Mouse (Mus musculus) forebrain, embryonic 11.5 days (tissue): ENCODE results near the gene Slc39a13. TPM values are rescaled to one million over a fixed set of nuclear protein-coding genes. Genes with fewer than 3 reads are reported as not detected.
"Not testable (repeated sequence)": the region's sequence is repeated elsewhere in the genome, so short reads cannot be mapped to it uniquely, and the experiment has no call there.

Experiments used
- ATAC-seq: fragments of 200-750 bp; cut with Nextera tagmentation; replicated peaks from 2 replicates; pipeline ENCODE4 v1.8.0; 2017; ENCODE audit warnings: moderate TSS enrichment; ENCODE audit not compliant: low FRiP score
- DNase-seq: peaks from one replicate; pipeline ENCODE4 v3.0.0-alpha.2; 2017; ENCODE audit warnings: low spot score
- H3K27ac ChIP-seq: fragments of 300-500 bp; sonication (generic); 2 replicates; pipeline ENCODE4 v1.5.1; 2014; ENCODE audit warnings: low read depth, low read length
- H3K27me3 ChIP-seq: fragments of 300-500 bp; sonication (generic); 2 replicates; pipeline ENCODE4 v1.6.1; 2014; ENCODE audit warnings: mild to moderate bottlenecking, low read length, mixed read lengths; ENCODE audit not compliant: control insufficient read depth, insufficient read depth
- H3K36me3 ChIP-seq: fragments of 300-500 bp; sonication (generic); 2 replicates; pipeline ENCODE4 v1.6.1; 2014; ENCODE audit warnings: mild to moderate bottlenecking, low read length, moderate library complexity, mixed read lengths; ENCODE audit not compliant: control insufficient read depth, insufficient read depth
- H3K4me1 ChIP-seq: fragments of 300-500 bp; sonication (generic); replicated peaks from 2 replicates; pipeline ENCODE4 v1.6.1; 2014; ENCODE audit warnings: low read length, mixed read lengths; ENCODE audit not compliant: control insufficient read depth, insufficient read depth
- H3K4me2 ChIP-seq: fragments of 300-500 bp; sonication (generic); 2 replicates; pipeline ENCODE4 v1.6.1; 2014; ENCODE audit warnings: low read depth, mild to moderate bottlenecking, low read length, moderate library complexity, mixed read lengths; ENCODE audit not compliant: severe bottlenecking
- H3K4me3 ChIP-seq: fragments of 300-500 bp; sonication (generic); 2 replicates; pipeline ENCODE4 v1.5.1; 2014; ENCODE audit warnings: low read depth, low read length
- H3K9ac ChIP-seq: fragments of 300-500 bp; sonication (generic); 2 replicates; pipeline ENCODE4 v1.6.1; 2014; ENCODE audit warnings: low read length
- H3K9me3 ChIP-seq: fragments of 300-500 bp; sonication (generic); 2 replicates; pipeline ENCODE4 v1.6.1; 2016; ENCODE audit warnings: low read length, mixed read lengths; ENCODE audit not compliant: control insufficient read depth
- WGBS: fragments of 180-500 bp; shearing (Covaris S2); extraction: QIAGEN DNeasy Blood & Tissue Kit; methylation state at CpG from one replicate; pipeline ENCODE4 v1.1.7; 2014; 5-methylcytosine and 5-hydroxymethylcytosine counted together
- polyA plus RNA-seq: library from polyadenylated mRNA; unstranded; fragments of >200 nt; fragmentation: Nextera tagmentation; extraction: Ambion mirVana; gene quantifications from 2 replicates; pipeline ENCODE4 v1.2.1, GENCODE M21; 2014

Gene Slc39a13
- polyA plus RNA-seq, 1 experiment from 2014 or later: 23.6 TPM

GRCm38 (mm10) chr2:91035385-91035784, 34.8 kb downstream of the Slc39a13 start, which contains the start of gene Rapsn:
Rapsn (plus strand) TSS chr2:91035620.
- no peak for DNase-seq
- Histone ChIP-seq H3K27ac (no peak within 1 kb of the TSS), H3K4me3 (no peak within 1 kb of the TSS), H3K36me3 (no peaks in the 10 kb centered on the region), H3K4me2 (no peak within 1 kb of the TSS), H3K9me3 (no peaks in the 10 kb centered on the region), H3K4me1 (no peaks in the 10 kb centered on the region), H3K27me3 (no peaks in the 10 kb centered on the region), H3K9ac (no peak within 1 kb of the TSS)
- 76% methylated on average over 9 of the region's 9 CpGs for WGBS
- ATAC-seq: no peak

GRCm38 (mm10) chr2:91033000-91033399, 37.2 kb downstream of the Slc39a13 start:
- 13% methylated on average over 3 of the region's 3 CpGs for WGBS
- H3K9ac ChIP-seq: no peak overlapping the region
- no peak overlapping the region for H3K4me3 ChIP-seq
- H3K4me1 ChIP-seq: no peaks in the 10 kb centered on the region
- H3K9me3 ChIP-seq: no peaks in the 10 kb centered on the region
- H3K27me3 ChIP-seq: no peaks in the 10 kb centered on the region
- H3K27ac ChIP-seq: no peak overlapping the region
- no peaks in the 10 kb centered on the region for H3K36me3 ChIP-seq
- ATAC-seq (no peak), DNase-seq (no peak)
- no peak overlapping the region for H3K4me2 ChIP-seq

GRCm38 (mm10) chr2:91031216-91031615, 39.0 kb downstream of the Slc39a13 start:
- Histone ChIP-seq H3K9ac (no peak overlapping the region), H3K9me3 (no peaks in the 10 kb centered on the region), H3K27ac (no peak overlapping the region), H3K36me3 (no peaks in the 10 kb centered on the region), H3K4me3 (no peak overlapping the region), H3K4me1 (no peaks in the 10 kb centered on the region), H3K27me3 (no peaks in the 10 kb centered on the region), H3K4me2 (no peak overlapping the region)
- DNase-seq (no peak), ATAC-seq (no peak)
- 85% methylated on average over 4 of the region's 4 CpGs for WGBS

GRCm38 (mm10) chr2:91027391-91028214, 42.6 kb downstream of the Slc39a13 start:
- no peak overlapping the region for H3K4me2 ChIP-seq
- H3K27me3 ChIP-seq: no peaks in the 10 kb centered on the region
- ATAC-seq (no peak), DNase-seq (no peak)
- H3K9me3 ChIP-seq: no peaks in the 10 kb centered on the region
- H3K4me1 ChIP-seq: no peaks in the 10 kb centered on the region
- H3K27ac ChIP-seq: no peak overlapping the region
- WGBS: 86% methylated on average over 9 of the region's 9 CpGs
- H3K4me3 ChIP-seq: no peak overlapping the region
- H3K9ac ChIP-seq: no peak overlapping the region
- no peaks in the 10 kb centered on the region for H3K36me3 ChIP-seq

- Histone ChIP-seq H3K27ac (no peak overlapping the region), H3K4me1 (no peaks in the 10 kb centered on the region), H3K9me3 (no peaks in the 10 kb centered on the region), H3K4me2 (no peak overlapping the region), H3K27me3 (no peaks in the 10 kb centered on the region), H3K4me3 (no peak overlapping the region), H3K9ac (no peak overlapping the region), H3K36me3 (no peaks in the 10 kb centered on the region)
- WGBS: 82% methylated on average over 1 of the region's 1 CpGs
- ATAC-seq: no peak
- no peak for DNase-seq
Observed at GRCm38 (mm10) chr2:91026491-91026890, 43.7 kb downstream of the Slc39a13 start.

GRCm38 (mm10) chr2:91025081-91025516, 45.1 kb downstream of the Slc39a13 start:
- H3K4me1 ChIP-seq: no peaks in the 10 kb centered on the region
- DNase-seq: no peak
- 97% methylated on average over 1 of the region's 1 CpGs for WGBS
- H3K36me3 ChIP-seq: peaks cover 3% of the 10 kb centered on the region; the same call in 1 of the 2 replicates
- ATAC-seq: no peak
- no peak overlapping the region for H3K4me3 ChIP-seq
- no peak overlapping the region for H3K27ac ChIP-seq
- H3K9me3 ChIP-seq: no peaks in the 10 kb centered on the region
- H3K27me3 ChIP-seq: no peaks in the 10 kb centered on the region
- no peak overlapping the region for H3K9ac ChIP-seq
- H3K4me2 ChIP-seq: no peak overlapping the region

GRCm38 (mm10) chr2:91023956-91024355, 46.3 kb downstream of the Slc39a13 start:
- Histone ChIP-seq H3K9ac (no peak overlapping the region), H3K4me1 (no peaks in the 10 kb centered on the region), H3K27me3 (no peaks in the 10 kb centered on the region), H3K9me3 (no peaks in the 10 kb centered on the region), H3K4me3 (no peak overlapping the region), H3K27ac (no peak overlapping the region), H3K36me3 (peaks cover 5% of the 10 kb centered on the region; the same call in 1 of the 2 replicates), H3K4me2 (no peak overlapping the region)
- ATAC-seq: no peak
- DNase-seq: no peak
- 89% methylated on average over 1 of the region's 1 CpGs for WGBS

GRCm38 (mm10) chr2:91023131-91023530, 47.1 kb downstream of the Slc39a13 start:
- 71% methylated on average over 2 of the region's 2 CpGs for WGBS
- Histone ChIP-seq H3K4me3 (no peak overlapping the region), H3K4me2 (no peak overlapping the region), H3K27me3 (no peaks in the 10 kb centered on the region), H3K4me1 (no peaks in the 10 kb centered on the region), H3K36me3 (peaks cover 5% of the 10 kb centered on the region; the same call in 1 of the 2 replicates), H3K9me3 (no peaks in the 10 kb centered on the region), H3K9ac (no peak overlapping the region), H3K27ac (no peak overlapping the region)
- DNase-seq: no peak
- no peak for ATAC-seq

GRCm38 (mm10) chr2:91022266-91022665, 48.0 kb downstream of the Slc39a13 start:
- H3K36me3 ChIP-seq, H3K9ac ChIP-seq, H3K9me3 ChIP-seq, ATAC-seq, H3K27me3 ChIP-seq, H3K4me2 ChIP-seq, DNase-seq, H3K27ac ChIP-seq, H3K4me1 ChIP-seq, H3K4me3 ChIP-seq: not testable (repeated sequence)
- WGBS: 97% methylated on average over 7 of the region's 7 CpGs
